Mouse (Mus musculus) liver, postnatal 0 days (tissue): ENCODE measurements around the gene Pde11a.
"Not testable (repeated sequence)": the region's sequence is repeated elsewhere in the genome, so short reads cannot be mapped to it uniquely, and the experiment has no call there.

Experiments
- CTCF ChIP-seq: sonication (generic); IDR thresholded peaks from 2 replicates; pipeline ENCODE4 v1.5.1; 2016; ENCODE audit warnings: antibody characterized with exemption, low read depth
- EP300 ChIP-seq: IDR thresholded peaks from 2 replicates; pipeline ENCODE4 v1.6.1; 2016; ENCODE audit warnings: antibody characterized with exemption, low read depth, mild to moderate bottlenecking

DNA sequence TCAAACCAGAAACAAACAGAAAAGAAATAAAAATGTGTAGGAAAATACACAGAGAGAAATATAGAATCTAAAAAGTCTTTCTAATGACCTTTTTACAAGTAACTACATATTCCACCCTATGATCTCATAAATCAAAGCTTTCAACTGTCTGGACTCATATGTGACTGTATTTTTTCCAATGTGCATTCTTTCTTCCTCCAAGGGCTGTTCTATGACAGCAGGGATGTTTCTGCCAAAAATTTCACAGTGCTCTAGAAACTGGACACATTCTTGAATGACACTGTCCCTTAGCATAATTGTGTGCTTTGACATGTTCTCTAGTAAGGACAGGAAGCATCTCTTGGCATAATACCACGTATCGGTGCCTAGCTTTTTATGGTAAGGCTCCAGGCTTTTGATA is 362.5 kb downstream of the Pde11a start:
- not testable (repeated sequence) for TF ChIP-seq CTCF, EP300
